Mouse (Mus musculus): ENCODE measurements at regions not wholly inside any gene's neighbourhood (a gene's known extent, or its start where the extent isn't known, plus 50 kb on each side); places are given as distances from the start of the nearest gene placed in this dataset.

- Histone ChIP-seq H3K36me3 (ENCODE audit: control insufficient read depth, insufficient read depth, low read length) (no peaks in the 10 kb centered on the region), H3K9me3 (ENCODE audit: control insufficient read depth, low read length) (no peaks in the 10 kb centered on the region), H3K27me3 (ENCODE audit: control insufficient read depth, insufficient read depth, low read length) (no peaks in the 10 kb centered on the region), H3K4me3 (replicated peaks; ENCODE audit: low read depth, low read length) (no peak overlapping the region), H3K4me2 (ENCODE audit: low read length) (no peak overlapping the region), H3K4me1 (ENCODE audit: control insufficient read depth, insufficient read depth, low read length) (no peaks in the 10 kb centered on the region), H3K9ac (replicated peaks; ENCODE audit: low read length) (no peak overlapping the region), H3K27ac (replicated peaks; ENCODE audit: low read depth, low read length) (no peak overlapping the region)
- ATAC-seq (ENCODE audit: low FRiP score, low TSS enrichment) (no peak), DNase-seq (no peak)
- 82% methylated on average over 4 of the region's 4 CpGs for WGBS
These were observed 354.2 kb upstream of the Col3a1 start for GRCm38 (mm10) chr1:44957125-44957524.

DNA sequence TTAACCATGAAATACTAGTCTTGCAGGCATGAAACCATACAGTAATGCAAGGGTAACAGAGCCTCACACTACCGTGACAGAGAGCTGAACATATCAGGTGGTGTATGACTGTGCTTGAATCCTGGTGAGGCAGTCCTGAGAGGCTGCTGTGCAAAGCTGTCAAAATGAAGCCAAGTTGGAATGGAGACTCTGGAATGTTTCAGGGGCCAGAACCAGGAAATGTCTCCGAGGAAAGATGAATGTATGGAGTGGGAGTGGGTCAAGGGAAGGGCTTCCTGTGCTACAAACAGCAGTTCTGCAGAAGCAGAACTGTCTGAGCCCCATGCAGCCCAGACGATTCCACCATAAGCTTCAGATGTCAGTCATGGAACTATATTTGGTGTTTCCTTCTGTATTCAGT is 324.2 kb upstream of the Col3a1 start:
- H3K9me3 ChIP-seq (ENCODE audit: control insufficient read depth, low read length), result no peaks in the 10 kb centered on the region
- H3K36me3 ChIP-seq (ENCODE audit: control insufficient read depth, insufficient read depth, low read length), result no peaks in the 10 kb centered on the region
- WGBS, result 72% methylated on average over 3 of the region's 3 CpGs
- H3K27me3 ChIP-seq (ENCODE audit: control insufficient read depth, insufficient read depth, low read length), result no peaks in the 10 kb centered on the region
- H3K4me3 ChIP-seq (replicated peaks; ENCODE audit: low read depth, low read length), result no peak overlapping the region
- no peak overlapping the region for H3K4me2 ChIP-seq (ENCODE audit: low read length)
- no peak for DNase-seq
- H3K27ac ChIP-seq (replicated peaks; ENCODE audit: low read depth, low read length), result no peak overlapping the region
- no peak for ATAC-seq (ENCODE audit: low FRiP score, low TSS enrichment)
- H3K9ac ChIP-seq (replicated peaks; ENCODE audit: low read length), result no peak overlapping the region
- no peaks in the 10 kb centered on the region for H3K4me1 ChIP-seq (ENCODE audit: control insufficient read depth, insufficient read depth, low read length)

DNA sequence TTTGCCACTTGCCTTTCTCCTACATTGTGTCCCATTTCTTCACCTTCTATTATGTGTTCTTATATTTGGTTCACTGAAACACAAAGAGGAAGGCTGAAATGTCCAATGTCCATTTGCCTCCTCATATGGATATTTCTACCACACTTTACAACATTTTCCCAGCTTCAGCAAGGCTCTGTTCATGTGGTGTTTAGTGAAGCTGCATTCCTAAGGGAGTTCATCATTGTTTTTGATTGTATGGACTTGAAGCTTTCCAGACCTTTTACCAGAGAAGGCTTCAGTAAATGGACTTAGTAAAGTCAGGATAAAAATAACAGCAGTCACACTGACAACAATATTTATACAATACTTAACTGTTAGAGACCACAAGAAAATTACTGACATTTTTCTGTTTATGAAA is 290.8 kb upstream of the Col3a1 start:
- Histone ChIP-seq H3K27ac (replicated peaks; ENCODE audit: low read depth, low read length) (no peak overlapping the region), H3K4me1 (ENCODE audit: control insufficient read depth, insufficient read depth, low read length) (no peaks in the 10 kb centered on the region), H3K36me3 (ENCODE audit: control insufficient read depth, insufficient read depth, low read length) (no peaks in the 10 kb centered on the region), H3K4me3 (replicated peaks; ENCODE audit: low read depth, low read length) (no peak overlapping the region), H3K9me3 (ENCODE audit: control insufficient read depth, low read length) (no peaks in the 10 kb centered on the region), H3K4me2 (ENCODE audit: low read length) (no peak overlapping the region), H3K27me3 (ENCODE audit: control insufficient read depth, insufficient read depth, low read length) (no peaks in the 10 kb centered on the region), H3K9ac (replicated peaks; ENCODE audit: low read length) (no peak overlapping the region)
- ATAC-seq (ENCODE audit: low FRiP score, low TSS enrichment) (no peak), DNase-seq (no peak)

GRCm38 (mm10) chr1:45021234-45021633 is 290.1 kb upstream of the Col3a1 start:
- Histone ChIP-seq H3K9ac (replicated peaks; ENCODE audit: low read length) (no peak overlapping the region), H3K4me3 (replicated peaks; ENCODE audit: low read depth, low read length) (no peak overlapping the region), H3K4me2 (ENCODE audit: low read length) (no peak overlapping the region), H3K27ac (replicated peaks; ENCODE audit: low read depth, low read length) (no peak overlapping the region), H3K9me3 (ENCODE audit: control insufficient read depth, low read length) (no peaks in the 10 kb centered on the region), H3K4me1 (ENCODE audit: control insufficient read depth, insufficient read depth, low read length) (no peaks in the 10 kb centered on the region), H3K36me3 (ENCODE audit: control insufficient read depth, insufficient read depth, low read length) (no peaks in the 10 kb centered on the region), H3K27me3 (ENCODE audit: control insufficient read depth, insufficient read depth, low read length) (no peaks in the 10 kb centered on the region)
- 57% methylated on average over 2 of the region's 2 CpGs for WGBS
- DNase-seq (peak; percentile 1), ATAC-seq (ENCODE audit: low FRiP score, low TSS enrichment) (no peak)

GRCm38 (mm10) chr1:45022146-45022841 is 289.0 kb upstream of the Col3a1 start:
- Histone ChIP-seq H3K4me3 (replicated peaks; ENCODE audit: low read depth, low read length) (no peak overlapping the region), H3K4me2 (ENCODE audit: low read length) (no peak overlapping the region), H3K36me3 (ENCODE audit: control insufficient read depth, insufficient read depth, low read length) (no peaks in the 10 kb centered on the region), H3K27ac (replicated peaks; ENCODE audit: low read depth, low read length) (no peak overlapping the region), H3K9me3 (ENCODE audit: control insufficient read depth, low read length) (no peaks in the 10 kb centered on the region), H3K4me1 (ENCODE audit: control insufficient read depth, insufficient read depth, low read length) (no peaks in the 10 kb centered on the region), H3K9ac (replicated peaks; ENCODE audit: low read length) (no peak overlapping the region), H3K27me3 (ENCODE audit: control insufficient read depth, insufficient read depth, low read length) (no peaks in the 10 kb centered on the region)
- DNase-seq (peak; percentile 3), ATAC-seq (ENCODE audit: low FRiP score, low TSS enrichment) (no peak)
- 94% methylated on average over 1 of the region's 1 CpGs for WGBS

GRCm38 (mm10) chr1:45023336-45023735 is 288.0 kb upstream of the Col3a1 start:
- Histone ChIP-seq H3K9me3 (ENCODE audit: control insufficient read depth, low read length) (no peaks in the 10 kb centered on the region), H3K9ac (replicated peaks; ENCODE audit: low read length) (no peak overlapping the region), H3K4me3 (replicated peaks; ENCODE audit: low read depth, low read length) (no peak overlapping the region), H3K27ac (replicated peaks; ENCODE audit: low read depth, low read length) (no peak overlapping the region), H3K4me2 (ENCODE audit: low read length) (no peak overlapping the region), H3K36me3 (ENCODE audit: control insufficient read depth, insufficient read depth, low read length) (no peaks in the 10 kb centered on the region), H3K27me3 (ENCODE audit: control insufficient read depth, insufficient read depth, low read length) (no peaks in the 10 kb centered on the region), H3K4me1 (ENCODE audit: control insufficient read depth, insufficient read depth, low read length) (no peaks in the 10 kb centered on the region)
- no peak for ATAC-seq (ENCODE audit: low FRiP score, low TSS enrichment)
- WGBS, result 90% methylated on average over 3 of the region's 3 CpGs
- DNase-seq, result no peak

DNA sequence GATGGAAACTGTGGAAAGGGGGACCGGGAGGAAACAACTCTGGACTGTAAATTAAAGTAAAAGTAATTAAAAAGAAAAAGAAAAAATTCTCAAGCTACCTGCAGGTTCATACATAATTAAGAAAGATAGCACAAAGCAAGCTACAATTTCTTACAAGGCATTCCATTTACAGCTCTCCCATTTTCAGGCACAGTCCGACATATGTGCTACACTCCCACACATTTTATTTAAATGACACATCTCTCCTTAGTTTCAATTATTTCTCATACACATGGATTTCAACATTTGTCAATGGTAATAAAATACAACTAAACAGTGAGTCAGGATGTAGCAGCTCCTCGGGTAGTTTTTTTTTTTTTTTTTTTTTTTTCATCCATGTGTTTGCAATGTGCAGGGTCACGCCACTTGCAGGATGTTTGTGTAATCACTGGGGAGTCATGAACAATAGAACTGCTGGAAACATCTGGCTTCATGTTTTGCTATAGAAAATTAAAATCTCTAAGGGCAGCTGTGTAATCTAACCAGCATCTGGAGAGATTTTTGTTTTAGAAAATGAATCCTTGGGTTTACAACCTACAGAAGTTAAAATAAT is 279.8 kb upstream of the Col3a1 start:
- no peak for ATAC-seq (ENCODE audit: low FRiP score, low TSS enrichment)
- Histone ChIP-seq H3K4me2 (ENCODE audit: low read length) (no peak overlapping the region), H3K27me3 (ENCODE audit: control insufficient read depth, insufficient read depth, low read length) (no peaks in the 10 kb centered on the region), H3K4me3 (replicated peaks; ENCODE audit: low read depth, low read length) (no peak overlapping the region), H3K36me3 (ENCODE audit: control insufficient read depth, insufficient read depth, low read length) (no peaks in the 10 kb centered on the region), H3K9ac (replicated peaks; ENCODE audit: low read length) (no peak overlapping the region), H3K4me1 (ENCODE audit: control insufficient read depth, insufficient read depth, low read length) (no peaks in the 10 kb centered on the region), H3K27ac (replicated peaks; ENCODE audit: low read depth, low read length) (no peak overlapping the region), H3K9me3 (ENCODE audit: control insufficient read depth, low read length) (no peaks in the 10 kb centered on the region)
- DNase-seq, result no peak
- 71% methylated on average over 4 of the region's 4 CpGs for WGBS

- Histone ChIP-seq H3K4me3 (replicated peaks; ENCODE audit: low read depth, low read length) (no peak overlapping the region), H3K27ac (replicated peaks; ENCODE audit: low read depth, low read length) (no peak overlapping the region), H3K36me3 (ENCODE audit: control insufficient read depth, insufficient read depth, low read length) (no peaks in the 10 kb centered on the region), H3K4me2 (ENCODE audit: low read length) (no peak overlapping the region), H3K27me3 (ENCODE audit: control insufficient read depth, insufficient read depth, low read length) (no peaks in the 10 kb centered on the region), H3K9ac (replicated peaks; ENCODE audit: low read length) (no peak overlapping the region), H3K9me3 (ENCODE audit: control insufficient read depth, low read length) (no peaks in the 10 kb centered on the region), H3K4me1 (ENCODE audit: control insufficient read depth, insufficient read depth, low read length) (no peaks in the 10 kb centered on the region)
- ATAC-seq (ENCODE audit: low FRiP score, low TSS enrichment), result no peak
- DNase-seq, result no peak
- WGBS, result 89% methylated on average over 7 of the region's 7 CpGs
These were observed 278.0 kb upstream of the Col3a1 start for GRCm38 (mm10) chr1:45033343-45033742.

DNA sequence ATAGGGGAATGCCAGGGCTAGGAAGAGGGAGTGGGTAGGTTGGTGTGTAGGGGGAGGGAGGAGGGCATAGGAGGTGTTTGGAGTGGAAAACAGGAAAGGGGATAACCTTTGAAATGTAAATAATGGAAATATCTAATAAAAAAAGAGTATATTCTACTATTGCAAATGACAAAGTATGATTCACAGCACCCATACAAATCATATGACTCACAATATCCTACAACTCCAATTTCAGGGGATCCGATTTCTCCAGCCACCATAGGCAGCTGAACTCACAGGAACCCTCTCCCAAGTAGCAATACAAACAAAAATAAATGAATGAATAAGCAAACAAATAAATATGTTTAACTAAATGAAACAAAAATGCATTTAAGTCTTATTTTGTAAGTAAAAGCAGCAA is 270.0 kb upstream of the Col3a1 start:
- no peaks in the 10 kb centered on the region for H3K4me1 ChIP-seq (ENCODE audit: control insufficient read depth, insufficient read depth, low read length)
- WGBS, result 94% methylated on average over 1 of the region's 1 CpGs
- H3K27me3 ChIP-seq (ENCODE audit: control insufficient read depth, insufficient read depth, low read length), result no peaks in the 10 kb centered on the region
- no peaks in the 10 kb centered on the region for H3K9me3 ChIP-seq (ENCODE audit: control insufficient read depth, low read length)
- H3K9ac ChIP-seq (replicated peaks; ENCODE audit: low read length), result no peak overlapping the region
- H3K4me2 ChIP-seq (ENCODE audit: low read length), result no peak overlapping the region
- DNase-seq (no peak), ATAC-seq (ENCODE audit: low FRiP score, low TSS enrichment) (no peak)
- H3K36me3 ChIP-seq (ENCODE audit: control insufficient read depth, insufficient read depth, low read length), result no peaks in the 10 kb centered on the region
- H3K4me3 ChIP-seq (replicated peaks; ENCODE audit: low read depth, low read length), result no peak overlapping the region
- H3K27ac ChIP-seq (replicated peaks; ENCODE audit: low read depth, low read length), result no peak overlapping the region
